Mouse (Mus musculus) ZHBTc4 (cell line): Measurements from ENCODE around the gene Kctd21.

ENCODE experiments used
- DNase-seq: peaks from one replicate; pipeline ENCODE4 v3.0.0-alpha.2; 2011; ENCODE audit warnings: low read depth, low spot score

Gene Kctd21

DNA sequence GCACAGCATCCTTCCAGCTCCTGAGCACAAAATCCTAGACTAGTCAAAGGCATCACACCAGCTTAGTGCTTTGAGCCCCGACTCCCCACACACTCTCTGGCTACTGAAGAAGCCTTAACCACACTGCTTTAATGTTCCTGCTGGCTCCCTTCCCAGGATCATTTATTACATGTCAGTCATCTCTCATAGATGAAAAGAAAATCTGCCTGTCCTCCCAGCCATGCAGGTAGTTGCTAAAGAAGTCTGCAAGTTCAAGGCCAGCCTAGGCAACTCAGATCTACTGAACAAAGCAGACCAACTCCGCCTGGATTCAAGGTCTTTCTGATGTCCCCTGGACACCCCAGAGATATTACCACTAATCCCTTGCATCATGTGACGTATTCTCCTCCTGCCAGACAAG, 14.4 kb upstream of the Kctd21 start:
- DNase-seq: no peak

DNA sequence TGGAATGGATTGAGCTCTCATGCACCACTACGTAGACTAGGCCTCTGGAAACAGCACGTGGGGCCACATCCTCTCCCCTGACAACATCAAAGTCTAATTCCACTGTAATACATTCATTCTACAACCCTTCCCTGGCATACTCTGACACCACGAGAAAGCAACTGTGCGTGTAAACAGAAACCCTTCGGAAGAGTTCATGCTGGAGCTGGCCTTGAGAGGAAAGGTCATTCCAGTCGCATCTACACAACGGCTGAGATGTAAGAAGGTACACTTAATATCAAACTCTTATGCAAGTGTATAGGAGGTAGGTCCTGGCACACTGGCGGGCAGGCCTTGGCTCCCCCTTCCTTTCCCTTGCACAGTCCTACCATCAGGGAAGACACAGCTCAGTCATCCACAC, 7.8 kb upstream of the Kctd21 start:
- DNase-seq: no peak

DNA sequence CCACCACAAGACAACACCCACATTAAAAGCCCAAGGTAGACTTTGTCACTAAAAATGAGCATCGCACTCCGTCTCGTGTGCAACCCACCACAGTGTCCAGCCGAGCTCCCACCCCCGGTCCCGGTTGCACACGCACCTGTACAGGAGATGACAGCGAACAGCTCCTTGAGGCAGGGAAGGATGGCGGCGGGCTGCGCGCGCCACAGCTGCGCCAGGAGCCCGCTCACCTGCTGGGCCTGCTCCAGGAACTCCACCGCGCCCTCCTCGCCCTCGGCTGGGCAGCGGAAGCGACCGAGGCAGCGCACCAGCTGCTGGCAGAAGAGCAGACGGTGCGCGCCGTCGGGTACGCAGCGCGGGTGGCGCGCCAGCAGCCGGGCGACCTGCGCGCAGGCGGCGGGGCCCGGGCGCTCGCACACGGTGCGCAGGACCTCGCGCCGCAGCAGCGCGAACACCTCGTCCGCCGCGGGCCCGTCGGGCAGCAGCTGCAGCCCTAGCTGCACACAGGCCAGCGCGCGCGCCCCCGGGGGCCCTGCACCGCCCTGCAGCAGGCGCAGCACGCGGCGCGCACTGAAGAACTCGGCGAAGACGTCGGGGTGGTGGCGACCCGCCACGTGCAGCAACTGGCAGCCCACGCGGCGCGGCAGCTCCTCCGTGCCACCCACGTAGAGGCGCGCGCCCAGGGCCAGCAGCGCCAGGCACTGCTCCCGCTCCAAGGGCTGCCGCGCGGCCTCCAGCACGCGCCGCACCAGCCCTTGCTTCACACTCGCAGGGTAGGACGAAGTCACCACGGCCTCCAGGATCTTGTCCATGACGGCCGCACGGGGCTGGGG, 6.8 kb upstream of the Kctd21 start:
- peak; percentile 63 for DNase-seq

DNA sequence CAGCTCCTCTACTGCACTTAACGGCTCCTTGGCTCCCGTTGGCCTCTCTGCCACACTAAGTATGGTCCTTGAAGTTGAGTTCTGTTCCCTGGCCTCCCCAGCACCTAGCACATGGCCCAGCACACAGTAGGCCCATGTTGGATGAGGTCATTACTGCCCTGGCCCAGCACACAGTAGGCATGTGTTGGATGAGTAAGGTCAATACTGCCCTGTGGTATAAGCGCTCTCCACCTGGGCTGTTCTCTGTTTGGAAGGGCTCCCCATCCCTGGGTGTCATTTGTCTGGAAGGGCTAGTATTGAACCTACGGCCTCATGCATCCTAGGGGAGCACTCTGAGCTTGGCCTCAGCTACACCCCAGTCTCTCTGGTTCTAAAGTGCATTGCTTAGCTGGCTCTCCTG, 4.8 kb upstream of the Kctd21 start:
- DNase-seq: no peak

DNA sequence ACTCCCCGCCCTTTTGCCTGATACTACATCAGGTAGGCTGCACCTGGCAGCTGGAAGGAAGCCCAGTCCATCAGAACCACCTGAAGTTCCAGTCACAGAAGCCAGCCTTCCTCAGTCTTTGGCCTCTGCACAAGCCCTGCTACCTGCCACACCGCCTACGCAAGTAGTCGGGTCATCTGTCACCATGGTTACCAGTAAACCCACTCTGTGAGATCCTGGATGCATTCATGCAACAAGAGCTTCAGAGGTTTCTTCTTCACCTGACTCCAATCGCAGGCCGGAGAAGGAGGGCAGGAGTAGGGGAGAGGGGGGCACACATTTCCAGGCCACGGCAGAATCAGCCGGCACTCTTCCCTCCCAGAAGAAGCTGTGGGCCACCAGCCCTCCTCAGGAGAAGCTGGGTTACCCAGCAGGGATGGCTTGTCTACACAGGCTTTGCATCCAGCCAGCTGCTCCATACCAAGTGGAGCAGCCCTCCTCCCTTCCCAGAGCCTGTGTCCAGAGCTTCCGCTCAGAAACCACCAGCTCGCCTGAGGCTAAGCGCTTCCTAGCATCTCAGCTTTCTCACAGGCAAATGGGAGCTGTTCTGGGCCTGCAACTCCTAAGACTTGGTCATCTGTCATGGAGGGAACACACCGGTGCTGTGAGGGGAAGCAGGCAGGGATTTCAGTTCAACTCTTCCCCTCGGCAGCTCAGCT, 3.1 kb upstream of the Kctd21 start:
- DNase-seq: no peak

DNA sequence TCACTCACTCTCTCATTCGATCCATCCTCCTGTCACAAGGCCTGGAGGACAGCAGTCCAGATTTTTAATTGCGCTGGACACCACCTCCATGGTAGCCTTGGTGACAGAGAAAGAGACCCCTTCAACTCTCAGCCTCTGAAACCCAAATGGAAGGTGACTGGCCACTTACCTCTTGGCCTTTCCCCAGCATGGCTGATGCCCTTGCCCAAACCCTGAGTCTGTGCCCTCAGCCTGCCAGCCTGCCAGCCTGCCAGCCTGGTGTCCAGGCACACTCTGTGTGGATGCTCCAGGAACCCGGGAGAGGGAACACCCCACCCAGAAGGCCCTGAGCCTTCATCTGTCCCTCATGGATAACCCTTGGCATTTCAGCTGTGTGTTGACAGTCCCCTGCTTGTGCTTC, 2.5 kb upstream of the Kctd21 start:
- no peak for DNase-seq

DNA sequence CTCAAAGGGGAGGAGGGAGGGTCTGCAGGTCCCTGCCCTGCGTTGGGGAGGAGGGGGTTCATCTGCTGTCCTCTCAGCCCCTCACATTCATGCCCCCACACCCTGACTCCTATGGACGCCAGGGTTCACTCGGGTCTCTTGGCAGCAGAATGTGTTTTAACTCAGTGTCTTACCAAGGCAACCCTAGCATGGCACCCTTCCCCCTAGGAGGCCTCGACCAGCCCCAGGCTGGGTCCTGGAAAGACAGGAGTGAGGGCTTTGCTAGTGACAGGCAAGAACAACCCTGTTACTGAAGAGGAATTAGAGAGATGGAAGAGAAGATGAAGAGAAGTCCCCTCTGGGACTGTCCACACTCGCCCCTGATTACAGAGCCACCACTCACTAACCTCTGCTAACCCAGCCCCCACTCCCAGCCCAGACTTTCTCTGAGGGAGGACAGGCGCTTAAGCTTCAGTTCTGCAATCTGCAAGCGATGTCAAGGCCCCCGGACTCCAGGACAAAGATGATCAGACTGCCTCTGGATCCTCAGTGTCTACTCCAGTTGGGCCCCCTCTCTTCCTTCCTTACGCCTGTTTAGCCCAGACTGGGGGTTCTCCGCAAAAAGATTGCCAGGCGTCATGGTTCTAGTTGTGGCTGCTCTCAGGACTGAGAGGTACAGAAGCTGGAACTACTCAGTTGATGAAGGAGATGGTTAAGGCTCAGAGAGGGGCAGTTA, 1.0 kb upstream of the Kctd21 start:
- DNase-seq: no peak

DNA sequence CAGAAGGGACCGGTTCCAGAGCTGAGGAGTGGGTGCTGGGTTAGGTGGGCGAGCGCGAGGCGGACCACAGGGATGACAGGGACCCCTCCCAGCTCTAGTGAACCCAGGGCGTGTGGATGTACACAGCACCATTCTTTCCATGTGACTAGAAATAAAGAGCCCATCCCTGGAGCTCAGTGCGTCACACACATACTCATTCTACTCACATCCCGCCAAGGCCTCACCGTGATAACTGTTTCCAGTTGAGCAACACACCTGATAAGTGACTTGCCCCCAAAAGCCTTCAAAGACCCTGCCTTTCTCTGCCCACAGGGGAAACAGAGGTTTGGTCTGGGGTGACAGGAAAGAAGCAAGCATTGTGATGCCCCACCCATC, 527 bp downstream of the Kctd21 start:
- DNase-seq: no peak

DNA sequence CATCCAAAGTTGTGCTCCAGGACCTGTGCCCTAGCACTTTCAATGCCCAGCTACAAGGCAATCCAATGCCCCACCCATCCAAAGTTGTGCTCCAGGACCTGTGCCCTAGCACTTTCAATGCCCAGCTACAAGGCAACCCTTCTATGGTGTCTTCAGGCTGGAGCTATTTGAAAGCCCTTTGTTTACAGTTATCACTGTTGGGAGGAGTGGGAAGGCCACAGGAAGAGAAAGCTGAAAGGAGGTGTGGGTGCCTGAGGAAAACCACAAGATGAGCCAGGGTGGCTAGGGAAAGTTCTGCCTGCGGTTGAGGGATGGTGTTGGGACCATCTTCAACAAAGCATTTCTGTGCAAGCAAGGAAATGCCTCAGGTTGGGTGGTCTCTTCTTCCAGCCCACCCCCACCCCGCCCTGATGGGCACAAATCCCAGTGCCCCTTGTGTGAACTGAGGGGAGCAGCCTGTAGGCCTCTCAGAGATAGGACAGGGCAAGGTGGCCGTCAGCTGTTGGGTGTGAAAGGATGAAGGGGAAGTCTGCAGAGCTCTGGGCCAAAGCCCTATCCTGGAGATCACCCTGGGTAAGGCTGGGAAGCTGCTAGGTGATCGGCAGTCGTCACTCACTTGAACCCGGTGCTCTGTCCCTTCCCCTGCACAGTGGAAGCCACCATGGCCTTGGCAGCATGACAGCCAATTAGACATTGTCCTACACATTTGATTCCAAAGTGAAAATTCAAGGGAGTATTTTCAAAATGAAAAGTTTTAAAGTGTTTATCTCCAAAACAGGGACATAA, 1.2 kb downstream of the Kctd21 start:
- no peak for DNase-seq

DNA sequence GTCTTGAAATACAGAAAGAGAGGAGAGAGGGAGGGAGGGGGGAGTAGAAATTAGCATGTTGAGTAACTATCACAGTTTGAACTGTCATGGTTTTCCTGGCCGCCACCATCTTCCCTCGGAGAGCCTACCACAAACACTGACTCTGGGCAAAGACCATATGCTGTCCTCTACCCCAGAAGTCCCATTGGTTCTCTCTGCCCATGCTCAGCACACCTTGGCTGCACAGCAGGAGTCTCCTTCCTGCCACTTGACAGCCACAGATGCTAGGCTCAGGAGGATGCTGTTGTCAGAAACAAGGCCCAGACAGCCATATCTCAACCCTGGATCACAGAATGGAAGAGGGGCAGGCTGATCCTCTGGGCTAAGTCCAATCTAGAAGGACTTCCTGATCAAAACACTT, 2.3 kb downstream of the Kctd21 start:
- no peak for DNase-seq

DNA sequence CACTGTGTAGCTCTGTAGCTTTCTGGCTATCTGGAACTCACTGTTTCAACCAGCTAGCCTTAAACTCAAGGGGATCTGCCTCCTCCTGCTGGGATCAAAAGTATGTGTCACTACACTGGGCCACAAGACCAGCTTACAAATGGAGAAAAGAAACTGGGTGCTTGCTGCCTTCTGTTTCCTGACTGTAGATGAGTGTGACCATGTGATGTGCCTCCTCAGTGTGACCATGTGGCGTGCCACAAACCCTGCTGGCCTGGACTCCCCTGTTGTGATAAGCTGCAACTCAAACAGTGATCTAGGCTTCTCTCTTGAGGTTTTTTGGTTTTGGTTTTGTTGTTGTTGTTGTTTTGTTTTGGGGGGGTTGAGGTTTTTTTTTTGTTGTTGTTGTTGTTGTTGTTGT, 4.6 kb downstream of the Kctd21 start:
- DNase-seq: no peak

DNA sequence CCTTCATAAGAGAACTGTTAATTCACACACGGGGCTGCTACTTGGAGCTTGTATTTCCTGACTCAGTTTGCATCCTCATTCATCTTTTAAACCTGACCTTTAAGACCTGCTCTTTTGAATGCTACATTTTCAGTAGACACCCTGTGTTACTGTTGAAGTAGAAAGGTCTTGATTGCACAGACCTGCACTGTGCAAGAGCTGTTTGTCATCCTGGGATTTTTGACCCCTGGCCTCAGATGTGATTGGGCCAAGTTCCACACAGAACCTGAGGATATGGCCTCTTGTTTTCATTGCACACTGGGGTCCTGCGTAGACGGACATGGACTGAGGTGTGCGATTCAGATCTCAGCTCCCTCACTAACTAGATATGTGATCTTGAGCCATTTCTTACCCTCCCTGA, 6.5 kb downstream of the Kctd21 start:
- DNase-seq: no peak

DNA sequence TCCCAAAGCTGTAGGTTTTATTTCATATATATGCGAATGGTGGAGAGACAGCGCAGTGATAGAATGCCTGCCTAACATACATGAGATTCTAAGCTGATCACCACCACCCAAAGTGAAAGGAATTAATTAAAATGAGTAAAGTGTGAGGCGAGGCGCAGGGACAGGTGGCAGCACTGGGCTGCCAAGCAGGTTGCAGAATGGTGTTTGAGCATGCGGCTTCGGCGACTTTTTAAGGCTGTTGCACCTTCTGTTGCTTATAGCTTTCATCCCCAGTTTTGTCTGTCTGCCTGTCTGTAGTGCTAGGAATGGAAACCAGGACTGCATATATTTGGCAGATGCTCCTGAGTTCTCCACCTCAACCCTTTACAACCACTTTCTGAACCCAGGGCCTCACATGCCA, 7.5 kb downstream of the Kctd21 start:
- no peak for DNase-seq

DNA sequence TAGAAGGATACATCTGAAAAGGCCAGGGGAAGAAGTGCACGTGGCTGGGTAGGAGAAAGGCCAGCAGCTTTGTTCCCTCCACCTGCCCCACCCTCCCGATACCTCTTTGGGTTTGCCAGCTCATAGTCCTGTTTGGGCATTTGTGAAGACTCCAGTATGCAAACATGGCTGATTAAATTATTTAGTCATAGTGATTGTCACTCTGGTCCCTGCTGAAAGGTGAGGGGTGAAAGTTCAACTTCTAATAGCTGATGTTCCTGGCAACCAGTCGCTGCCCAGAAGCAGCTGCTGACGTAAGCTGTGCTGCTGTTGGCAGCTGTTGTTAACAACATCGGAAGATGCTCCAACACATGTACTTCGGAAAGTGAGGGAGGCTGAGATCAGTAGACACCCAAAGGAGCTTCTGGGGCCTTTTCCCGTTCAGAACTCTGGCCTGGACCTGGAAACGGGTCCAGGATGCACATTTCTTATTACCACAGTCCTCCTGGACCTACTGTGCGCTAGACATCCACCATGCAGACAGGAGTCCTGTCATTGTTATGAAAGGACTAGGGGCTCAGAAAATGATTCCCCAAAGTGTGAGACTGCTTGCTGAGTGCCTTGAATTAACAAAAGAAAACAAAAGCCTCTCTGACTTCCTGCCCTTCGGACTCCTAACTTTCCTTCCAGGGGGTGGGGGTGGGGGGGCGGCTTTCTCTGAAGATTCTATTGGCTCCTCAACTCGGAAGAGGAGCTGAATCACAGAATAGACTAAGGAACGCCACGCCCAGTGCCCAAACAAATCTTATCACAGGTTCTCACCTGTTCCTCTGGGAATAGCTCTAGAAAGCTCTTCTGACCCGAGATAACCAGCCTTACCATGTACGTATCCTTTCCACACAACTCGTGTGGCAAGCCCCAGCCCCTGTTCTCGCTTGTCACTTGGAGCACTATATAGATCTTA, 9.1 kb downstream of the Kctd21 start:
- peak; percentile 90 for DNase-seq

DNA sequence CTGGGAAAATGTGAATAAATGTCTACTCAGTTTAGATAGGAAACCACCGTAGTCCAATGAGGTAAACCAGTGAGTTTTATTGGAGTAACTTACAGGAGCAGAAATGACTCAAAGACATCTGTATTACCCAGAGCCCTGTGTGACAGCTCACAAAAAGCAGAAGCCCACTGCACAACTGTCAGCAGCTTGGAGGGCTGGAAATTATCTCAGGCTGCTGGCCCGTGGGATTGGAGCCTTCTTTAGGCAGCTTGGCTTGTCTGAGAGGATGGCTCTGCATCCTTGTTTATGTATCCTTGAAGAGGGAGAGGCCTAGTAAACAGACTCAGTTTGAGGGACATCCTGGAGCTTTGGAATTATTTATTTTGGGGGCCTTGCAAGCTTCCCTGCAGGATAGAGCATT, 10.8 kb downstream of the Kctd21 start:
- DNase-seq: no peak

DNA sequence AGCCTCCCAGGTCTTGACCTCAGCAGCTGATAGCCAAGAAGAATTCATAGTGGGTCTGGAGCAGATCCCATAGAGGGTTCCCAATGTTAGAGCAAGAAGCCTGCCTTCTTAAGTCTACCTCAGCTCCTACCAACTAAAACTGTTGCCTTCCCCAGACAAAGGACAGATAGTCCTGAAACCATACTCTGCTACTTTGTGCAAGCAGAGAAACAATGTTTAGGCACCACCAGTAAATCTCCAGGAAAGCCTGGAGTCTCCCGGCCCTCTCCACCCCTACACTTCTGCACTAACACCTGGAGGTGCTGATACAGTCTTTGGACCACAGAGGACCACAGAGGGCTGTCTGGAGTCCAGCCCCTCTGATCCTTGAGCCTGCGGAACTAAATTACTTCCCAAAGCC, 12.5 kb downstream of the Kctd21 start:
- DNase-seq: no peak

DNA sequence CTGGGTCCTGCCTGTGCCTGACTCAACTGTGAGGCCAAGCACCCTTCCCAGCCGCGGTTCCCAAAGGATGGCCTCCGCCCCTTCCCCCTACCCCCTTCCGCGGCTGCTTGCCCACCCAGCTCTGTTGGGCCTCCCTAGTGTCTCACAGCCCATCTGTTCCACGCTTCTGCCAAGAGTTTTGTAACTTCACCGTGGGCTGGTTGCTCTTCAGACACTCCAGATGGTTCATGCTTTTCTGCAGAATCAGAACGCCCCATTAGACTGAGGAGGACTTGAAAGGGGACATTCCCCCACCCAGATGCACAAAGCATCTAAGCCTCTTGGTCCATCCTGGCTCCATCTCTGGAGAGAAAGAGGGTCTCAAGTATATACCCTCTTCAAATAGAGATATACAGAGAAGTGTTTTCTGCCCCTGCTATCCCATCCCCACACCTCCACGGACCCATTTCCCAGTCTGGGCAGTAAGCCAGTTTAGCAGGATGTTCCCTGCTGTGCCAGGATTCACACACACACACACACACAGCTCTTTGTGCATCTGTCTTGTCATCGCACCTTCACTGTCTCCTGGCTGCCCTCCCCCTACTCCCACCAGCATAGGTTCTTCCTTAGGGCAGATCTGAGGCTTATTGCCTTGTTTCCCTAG, 13.2 kb downstream of the Kctd21 start:
- DNase-seq: no peak

DNA sequence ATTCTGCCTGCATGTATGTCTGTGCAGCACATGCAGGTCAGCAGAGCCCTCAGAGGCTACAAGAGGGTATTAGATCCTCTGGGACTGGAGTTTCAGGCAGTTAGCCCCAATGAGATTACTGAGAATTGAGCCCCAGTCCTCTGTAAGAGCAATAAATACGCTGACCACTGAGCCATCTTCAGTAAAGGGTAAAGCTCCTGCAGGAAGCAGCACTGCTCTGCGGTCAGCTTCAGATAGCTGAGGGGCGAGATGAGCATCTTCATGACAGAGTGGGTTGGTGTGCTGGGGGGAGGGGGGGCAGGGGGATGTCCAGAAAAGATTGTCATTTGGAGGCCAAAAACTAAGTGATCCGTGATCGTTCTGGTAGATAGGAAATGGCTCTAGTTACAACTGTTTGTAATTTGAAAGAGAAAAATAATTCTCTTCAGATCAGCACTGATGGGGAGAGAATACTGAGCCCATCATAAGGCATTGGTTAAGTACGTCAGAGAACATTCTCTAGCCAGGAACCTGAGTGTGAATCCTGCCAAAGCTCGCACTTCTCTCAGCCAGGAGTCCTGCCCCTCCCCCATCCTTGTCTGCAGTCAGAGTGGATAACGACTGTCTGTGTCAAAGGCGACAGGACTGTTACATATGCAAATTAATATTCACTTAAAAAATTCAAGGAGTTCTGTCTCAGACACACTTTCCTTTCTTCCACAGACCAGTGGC, 14.1 kb downstream of the Kctd21 start:
- DNase-seq: no peak

DNA sequence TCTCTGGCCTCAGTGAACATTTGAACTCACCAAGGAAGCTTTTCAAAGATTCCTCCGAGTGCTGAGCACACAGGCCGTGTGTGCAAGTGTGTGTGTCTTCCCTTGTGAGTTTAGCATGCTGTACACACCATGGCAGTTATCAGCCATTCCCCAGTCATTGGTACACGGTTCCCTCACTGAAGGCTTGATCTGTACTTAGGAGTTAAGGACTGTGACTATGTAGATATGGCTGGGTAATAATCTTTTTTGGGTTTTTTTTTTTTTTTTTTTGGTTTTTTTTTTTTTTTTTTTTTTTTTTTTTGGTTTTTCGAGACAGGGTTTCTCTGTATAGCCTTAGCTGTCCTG, 14.7 kb downstream of the Kctd21 start:
- DNase-seq: no peak

DNA sequence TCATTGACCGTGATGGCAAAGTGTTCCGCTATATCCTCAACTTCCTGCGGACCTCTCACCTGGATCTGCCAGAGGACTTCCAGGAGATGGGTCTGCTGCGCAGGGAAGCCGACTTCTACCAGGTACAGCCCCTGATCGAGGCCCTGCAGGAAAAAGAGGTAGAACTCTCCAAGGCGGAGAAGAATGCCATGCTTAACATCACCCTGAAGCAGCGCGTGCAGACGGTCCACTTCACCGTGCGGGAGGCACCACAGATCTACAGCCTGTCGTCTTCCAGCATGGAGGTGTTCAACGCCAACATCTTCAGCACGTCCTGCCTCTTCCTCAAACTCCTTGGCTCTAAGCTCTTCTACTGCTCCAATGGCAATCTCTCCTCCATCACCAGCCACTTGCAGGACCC, 15.3 kb downstream of the Kctd21 start:
- DNase-seq: no peak
